Mouse (Mus musculus) liver, adult 2 months (tissue): ENCODE results near the gene Stat5a. TPM values are rescaled to one million over a fixed set of nuclear protein-coding genes. Genes with fewer than 3 reads are reported as not detected.
A peak's percentile ranks its signal among the peaks of the same experiment; 100 is the strongest.

Experiments
- DNase-seq: peaks from one replicate; pipeline ENCODE4 v3.0.0-alpha.2; 2011; ENCODE audit warnings: low read depth, low spot score; ENCODE audit errors: extremely low read depth
- H3K27ac ChIP-seq: fragments of 200-500 bp; replicated peaks from 2 replicates; pipeline ENCODE4 v1.5.1; 2012; ENCODE audit warnings: low read depth, mild to moderate bottlenecking, control low read depth, inconsistent platforms, low read length; ENCODE audit not compliant: insufficient read depth
- H3K27me3 ChIP-seq: fragments of 200-500 bp; 2 replicates; pipeline ENCODE4 v1.6.1; 2012; ENCODE audit warnings: mild to moderate bottlenecking, moderate library complexity, low read length, inconsistent platforms; ENCODE audit not compliant: control insufficient read depth, insufficient read depth
- H3K36me3 ChIP-seq: fragments of 200-500 bp; 2 replicates; pipeline ENCODE4 v1.6.1; 2012; ENCODE audit warnings: low read length, inconsistent platforms; ENCODE audit not compliant: control insufficient read depth, insufficient read depth
- H3K4me1 ChIP-seq: fragments of 200-500 bp; 2 replicates; pipeline ENCODE4 v1.6.1; 2011; ENCODE audit warnings: low read length; ENCODE audit not compliant: control insufficient read depth, insufficient read depth
- H3K4me3 ChIP-seq: fragments of 200-500 bp; 2 replicates; pipeline ENCODE4 v1.5.1; 2011; ENCODE audit warnings: low read depth, mild to moderate bottlenecking, control low read depth, low read length, moderate library complexity; ENCODE audit not compliant: insufficient read depth
- H3K79me2 ChIP-seq: fragments of 200-500 bp; 2 replicates; pipeline ENCODE4 v1.6.1; 2012; ENCODE audit warnings: inconsistent platforms, mild to moderate bottlenecking, low read length, moderate library complexity; ENCODE audit not compliant: control insufficient read depth, insufficient read depth
- H3K9ac ChIP-seq: fragments of 200-500 bp; 2 replicates; pipeline ENCODE4 v1.6.1; 2012; ENCODE audit warnings: low read depth, mild to moderate bottlenecking, control low read depth, inconsistent platforms, low read length
- CTCF ChIP-seq: fragments of 200-500 bp; IDR thresholded peaks from 2 replicates; pipeline ENCODE4 v1.5.1; 2011; ENCODE audit warnings: low read depth, low read length, control low read depth
- POLR2A ChIP-seq: fragments of 200-500 bp; IDR thresholded peaks from 2 replicates; pipeline ENCODE4 v1.6.1; 2011; ENCODE audit warnings: low read length, control low read depth; ENCODE audit not compliant: insufficient read depth; ENCODE audit errors: extremely low read depth
- WGBS: fragments of 180-500 bp; shearing (Covaris S2); methylation state at CpG from one replicate; pipeline ENCODE4 v1.1.7; 2018; 5-methylcytosine and 5-hydroxymethylcytosine counted together
- polyA plus RNA-seq: library from polyadenylated mRNA; depleted of rRNA; stranded (reverse); fragments of >200 nt; gene quantifications from 2 replicates; pipeline ENCODE4 v1.2.3, GENCODE M21; 2012
- total RNA-seq: library from RNA; depleted of rRNA; stranded (reverse); fragments of >200 nt; gene quantifications from 2 replicates; pipeline ENCODE4 v1.2.3, GENCODE M21; 2014

The Stat5a gene
- total and polyA plus RNA-seq, 2 experiments: 6.9 to 15.0 TPM

DNA sequence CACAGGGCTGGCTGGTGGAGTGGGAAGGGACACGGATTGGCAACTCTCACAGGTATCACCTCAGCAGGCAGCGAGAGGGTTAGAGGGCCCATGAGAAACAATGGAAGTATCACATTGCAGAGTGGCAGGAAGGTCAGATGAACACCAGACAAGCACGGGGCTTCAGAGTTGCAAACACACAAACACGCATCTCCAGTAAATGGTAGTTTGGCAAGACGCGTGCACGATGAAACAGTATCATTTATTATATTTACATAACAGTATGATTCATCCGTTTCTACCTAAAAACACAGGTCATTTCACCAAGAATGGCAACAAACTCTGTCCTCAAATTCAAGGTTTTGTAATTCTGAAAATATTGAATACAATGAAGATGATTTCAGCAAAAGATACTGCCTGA lies 19.6 kb upstream of the Stat5a start:
- Histone ChIP-seq H3K36me3 (no peaks in the 10 kb centered on the region), H3K27me3 (no peaks in the 10 kb centered on the region), H3K79me2 (peaks cover 33% of the 10 kb centered on the region), H3K4me1 (peaks cover 38% of the 10 kb centered on the region), H3K4me3 (no peak overlapping the region), H3K9ac (no peak overlapping the region; the same call in 1 of the 2 replicates), H3K27ac (peak overlapping the region; percentile 88)
- WGBS: 15% methylated on average over 8 of the region's 8 CpGs
- TF ChIP-seq CTCF (no peak), POLR2A (no peak)
- peak; percentile 78 for DNase-seq

DNA sequence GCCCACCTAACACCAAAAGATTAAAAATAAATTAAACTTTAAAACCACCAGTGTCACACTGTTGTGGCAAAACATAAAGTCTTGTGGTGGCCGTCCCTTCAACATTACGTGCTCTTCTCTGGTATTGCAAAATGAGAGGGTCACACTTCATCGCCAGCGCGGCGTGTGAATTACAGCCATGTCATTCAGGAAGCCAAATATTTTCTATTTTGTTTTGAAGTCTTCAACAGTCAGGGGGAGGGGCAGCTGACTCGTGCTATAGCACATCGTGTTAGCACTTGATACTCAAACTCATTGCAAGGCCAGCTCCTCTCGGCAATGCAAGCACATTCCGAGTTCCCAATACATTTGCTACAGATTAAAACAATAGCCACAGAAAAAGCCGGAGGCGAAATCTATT lies 18.3 kb upstream of the Stat5a start:
- Histone ChIP-seq H3K27me3 (no peaks in the 10 kb centered on the region), H3K36me3 (no peaks in the 10 kb centered on the region), H3K4me1 (peaks cover 31% of the 10 kb centered on the region), H3K4me3 (no peak overlapping the region), H3K27ac (peak overlapping the region; percentile 60), H3K79me2 (peaks cover 46% of the 10 kb centered on the region), H3K9ac (0 out of 2 replicates have a peak overlapping the region, but pooled peaks have one; percentile 27)
- TF ChIP-seq CTCF (no peak), POLR2A (no peak)
- DNase-seq: peak; percentile 55
- 23% methylated on average over 12 of the region's 12 CpGs for WGBS

DNA sequence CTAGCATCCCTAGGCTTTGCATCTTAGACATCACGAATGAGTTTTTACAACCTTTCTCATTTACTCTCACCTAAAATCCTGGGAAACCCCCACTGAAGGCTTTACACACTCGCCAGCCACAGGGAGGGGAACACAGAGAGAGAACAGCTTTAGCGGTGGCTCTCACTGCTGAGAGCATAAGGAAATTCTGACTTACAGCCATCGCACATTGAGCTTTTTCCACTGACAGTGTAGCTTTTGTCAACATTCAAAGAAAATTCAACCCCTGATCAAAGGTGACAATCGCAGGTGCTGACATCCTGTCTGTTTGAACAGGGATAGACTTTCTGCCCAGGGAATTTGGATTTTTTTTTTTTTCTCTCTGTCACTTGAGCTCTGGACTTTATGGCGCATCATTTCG lies 17.1 kb upstream of the Stat5a start:
- Histone ChIP-seq H3K4me3 (no peak overlapping the region), H3K79me2 (peaks cover 53% of the 10 kb centered on the region), H3K27me3 (no peaks in the 10 kb centered on the region), H3K36me3 (no peaks in the 10 kb centered on the region), H3K9ac (peak overlapping the region; percentile 55; the same call in 1 of the 2 replicates), H3K27ac (peak overlapping the region; percentile 89), H3K4me1 (peaks cover 28% of the 10 kb centered on the region)
- 27% methylated on average over 7 of the region's 7 CpGs for WGBS
- no peak for TF ChIP-seq POLR2A
- TF ChIP-seq CTCF: no peak
- DNase-seq: peak; percentile 98

DNA sequence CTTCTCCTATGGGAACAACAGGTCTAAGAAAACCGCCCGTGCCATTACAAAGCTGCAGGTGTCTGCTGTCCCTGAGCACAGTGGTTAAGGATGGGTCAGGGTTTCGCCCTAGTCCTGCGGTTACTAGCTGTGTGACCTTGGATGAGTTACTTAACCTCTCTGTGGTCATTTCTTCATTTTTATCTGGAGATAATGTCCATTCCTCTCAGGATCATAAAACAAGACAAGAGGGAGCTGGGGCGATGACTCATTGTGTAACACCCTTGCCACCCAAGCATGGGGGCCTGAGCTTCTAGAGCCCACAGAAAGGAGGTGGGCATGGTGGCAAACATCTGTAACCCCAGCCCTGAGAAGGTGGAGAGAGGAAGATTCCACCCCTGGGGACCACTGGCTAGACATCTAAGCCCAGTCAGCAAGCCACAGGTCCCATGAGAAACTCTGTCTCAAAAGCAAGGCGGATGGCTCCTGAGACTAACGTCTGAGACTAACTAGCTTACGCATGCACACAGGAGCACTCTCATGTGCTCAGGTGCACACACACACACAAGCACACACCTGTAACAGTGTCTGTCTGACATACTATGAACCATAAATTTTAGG lies 16.0 kb upstream of the Stat5a start:
- Histone ChIP-seq H3K79me2 (peaks cover 47% of the 10 kb centered on the region), H3K27me3 (no peaks in the 10 kb centered on the region), H3K27ac (peak overlapping the region; percentile 7; the same call in 1 of the 2 replicates), H3K4me1 (peaks cover 28% of the 10 kb centered on the region), H3K4me3 (no peak overlapping the region), H3K9ac (no peak overlapping the region), H3K36me3 (no peaks in the 10 kb centered on the region)
- no peak for DNase-seq
- TF ChIP-seq CTCF (no peak), POLR2A (no peak)
- 81% methylated on average over 8 of the region's 8 CpGs for WGBS

DNA sequence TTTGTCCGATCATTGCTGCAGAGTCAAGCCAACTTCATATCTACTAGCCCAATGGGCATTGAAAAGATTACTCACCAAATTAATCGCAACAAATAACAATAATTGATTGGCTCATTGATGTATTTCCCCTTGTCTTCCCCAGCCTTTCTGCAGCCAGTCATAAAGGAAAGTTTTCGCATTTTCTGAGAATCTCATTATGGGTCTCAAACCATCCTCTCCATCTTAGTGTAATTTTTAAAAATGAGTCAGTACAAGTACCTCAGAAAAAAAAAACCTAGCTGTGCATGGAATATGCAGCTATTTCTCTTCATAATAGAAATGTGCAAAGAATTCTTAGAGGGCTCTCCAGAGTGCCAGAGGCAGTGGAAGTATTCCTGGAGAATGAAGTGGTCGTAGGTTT lies 15.0 kb upstream of the Stat5a start:
- no peaks in the 10 kb centered on the region for H3K27me3 ChIP-seq
- no peak overlapping the region for H3K27ac ChIP-seq
- no peaks in the 10 kb centered on the region for H3K36me3 ChIP-seq
- 83% methylated on average over 4 of the region's 4 CpGs for WGBS
- DNase-seq: no peak
- no peak overlapping the region for H3K4me3 ChIP-seq
- peaks cover 49% of the 10 kb centered on the region for H3K79me2 ChIP-seq
- no peak for TF ChIP-seq CTCF
- no peak for TF ChIP-seq POLR2A
- no peak overlapping the region for H3K9ac ChIP-seq
- peaks cover 31% of the 10 kb centered on the region for H3K4me1 ChIP-seq

DNA sequence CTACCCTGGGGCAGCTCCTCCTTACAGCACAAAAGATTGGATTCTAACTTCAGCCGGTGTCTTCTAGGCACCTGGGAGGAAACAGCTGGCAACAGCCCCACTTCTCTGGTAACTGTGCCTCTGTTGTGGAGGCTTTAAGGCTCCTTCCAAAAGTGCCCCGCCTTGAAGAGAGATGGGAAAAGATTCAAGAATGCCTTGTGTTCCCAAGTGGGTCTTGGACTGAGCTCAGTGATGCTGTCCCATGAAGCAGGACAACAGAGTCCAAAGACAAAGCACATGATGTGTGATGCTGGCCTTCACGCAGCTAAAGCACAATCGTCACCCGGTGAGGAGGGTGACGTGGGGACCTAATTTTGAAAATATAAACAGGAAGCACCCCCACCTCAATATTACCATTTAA lies 13.4 kb upstream of the Stat5a start:
- Histone ChIP-seq H3K4me3 (no peak overlapping the region), H3K27me3 (no peaks in the 10 kb centered on the region), H3K27ac (no peak overlapping the region), H3K36me3 (no peaks in the 10 kb centered on the region), H3K4me1 (peaks cover 25% of the 10 kb centered on the region), H3K79me2 (peaks cover 54% of the 10 kb centered on the region), H3K9ac (no peak overlapping the region)
- DNase-seq: no peak
- 88% methylated on average over 6 of the region's 6 CpGs for WGBS
- no peak for TF ChIP-seq POLR2A
- TF ChIP-seq CTCF: no peak
